Mouse (Mus musculus): ENCODE data around the gene Olfr126. TPM values are rescaled to one million over a fixed set of nuclear protein-coding genes. Genes with fewer than 3 reads are reported as not detected.

The Olfr126 gene
- not detected for polyA plus RNA-seq (2014; fragmentation: Illumina TruSeq; extraction: RNeasy Lipid Tissue Mini Kit (QIAGEN cat#74804); ENCODE audit: low replicate concordance)

DNA sequence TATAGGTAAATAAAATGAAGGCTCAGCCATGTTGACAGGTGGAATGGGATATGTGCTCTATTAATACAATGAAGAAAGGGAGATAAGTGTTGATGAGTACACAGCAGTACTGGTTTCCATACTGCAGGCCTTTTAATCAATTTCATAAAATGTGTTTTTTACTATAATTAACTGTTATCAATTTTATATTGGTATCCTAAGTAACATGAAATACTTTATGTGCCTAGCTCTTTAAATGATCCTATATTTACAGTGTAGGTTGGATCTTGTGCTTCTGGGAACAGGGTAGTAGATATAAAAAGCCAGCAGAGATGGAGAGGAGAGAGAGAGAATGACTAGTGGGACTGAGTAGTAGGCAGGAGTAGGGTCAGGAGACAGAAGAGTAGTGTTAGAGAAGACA is at the start of gene Olfr126:
Gene Olfr126 (plus strand): TSS at position 301 of the 400 bp plus-strand sequence.

GRCm38 (mm10) chr17:37799588-37799987 is 47.7 kb upstream of the Olfr126 start, which contains the start of gene Olfr124:
Olfr124 (plus strand) TSS chr17:37799888.

DNA sequence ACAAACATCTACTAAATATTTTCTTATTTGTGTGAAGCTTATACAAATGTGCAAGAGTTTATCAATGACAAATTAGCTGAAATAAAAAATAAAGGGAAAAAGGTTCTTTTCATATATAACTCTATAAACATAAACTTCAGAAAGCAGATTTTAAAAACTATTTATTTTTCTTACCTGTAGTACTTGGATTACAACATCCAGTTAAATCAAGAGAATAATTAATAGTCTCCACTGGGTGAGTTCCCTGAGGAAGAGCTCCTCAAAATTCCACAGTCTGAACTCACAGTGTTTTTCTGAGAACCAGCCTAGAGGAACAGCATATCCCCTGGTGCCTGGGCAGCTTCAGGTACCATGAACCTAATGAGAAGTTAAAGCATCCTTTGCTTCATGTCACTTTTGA is 14.6 kb upstream of the Olfr126 start, which contains the start of gene Olfr125:
Gene Olfr125 (plus strand): TSS at position 301 of the 400 bp plus-strand sequence.

GRCm38 (mm10) chr17:37900137-37900536 is 52.9 kb downstream of the Olfr126 start, which contains the start of gene Olfr127:
Olfr127 (plus strand) TSS chr17:37900437.

Other genes with a start within 250 kb of the Olfr126 start
- gene Olfr115, start 220.4 kb upstream of the Olfr126 start, polyA plus RNA-seq (2014; fragmentation: Illumina TruSeq; extraction: RNeasy Lipid Tissue Mini Kit (QIAGEN cat#74804); ENCODE audit: low replicate concordance): not detected
- gene Olfr116, start 220.3 kb upstream of the Olfr126 start, polyA plus RNA-seq (2014; fragmentation: Illumina TruSeq; extraction: RNeasy Lipid Tissue Mini Kit (QIAGEN cat#74804); ENCODE audit: low replicate concordance): not detected
- not detected for gene Olfr117, start 183.7 kb upstream of the Olfr126 start, polyA plus RNA-seq (2014; fragmentation: Illumina TruSeq; extraction: RNeasy Lipid Tissue Mini Kit (QIAGEN cat#74804); ENCODE audit: low replicate concordance)
- gene Olfr118, start 180.5 kb upstream of the Olfr126 start, polyA plus RNA-seq (2014; fragmentation: Illumina TruSeq; extraction: RNeasy Lipid Tissue Mini Kit (QIAGEN cat#74804); ENCODE audit: low replicate concordance): not detected
- gene Olfr119, start 150.9 kb upstream of the Olfr126 start, polyA plus RNA-seq (2014; fragmentation: Illumina TruSeq; extraction: RNeasy Lipid Tissue Mini Kit (QIAGEN cat#74804); ENCODE audit: low replicate concordance): not detected
- not detected for gene Olfr120, start 125.7 kb upstream of the Olfr126 start, polyA plus RNA-seq (2014; fragmentation: Illumina TruSeq; extraction: RNeasy Lipid Tissue Mini Kit (QIAGEN cat#74804); ENCODE audit: low replicate concordance)
- not detected for gene Olfr121, start 98.6 kb upstream of the Olfr126 start, polyA plus RNA-seq (2014; fragmentation: Illumina TruSeq; extraction: RNeasy Lipid Tissue Mini Kit (QIAGEN cat#74804); ENCODE audit: low replicate concordance)
- gene Olfr122, start 78.9 kb upstream of the Olfr126 start, polyA plus RNA-seq (2014; fragmentation: Illumina TruSeq; extraction: RNeasy Lipid Tissue Mini Kit (QIAGEN cat#74804); ENCODE audit: low replicate concordance): not detected
- not detected for gene Olfr123, start 54.0 kb upstream of the Olfr126 start, polyA plus RNA-seq (2014; fragmentation: Illumina TruSeq; extraction: RNeasy Lipid Tissue Mini Kit (QIAGEN cat#74804); ENCODE audit: low replicate concordance)
- gene Olfr124, start 47.6 kb upstream of the Olfr126 start, polyA plus RNA-seq (2014; fragmentation: Illumina TruSeq; extraction: RNeasy Lipid Tissue Mini Kit (QIAGEN cat#74804); ENCODE audit: low replicate concordance): not detected
- gene Olfr125, start 14.5 kb upstream of the Olfr126 start, polyA plus RNA-seq (2014; fragmentation: Illumina TruSeq; extraction: RNeasy Lipid Tissue Mini Kit (QIAGEN cat#74804); ENCODE audit: low replicate concordance): not detected
- not detected for gene Olfr127, start 53.0 kb downstream of the Olfr126 start, polyA plus RNA-seq (2014; fragmentation: Illumina TruSeq; extraction: RNeasy Lipid Tissue Mini Kit (QIAGEN cat#74804); ENCODE audit: low replicate concordance)
- not detected for gene Olfr128, start 73.1 kb downstream of the Olfr126 start, polyA plus RNA-seq (2014; fragmentation: Illumina TruSeq; extraction: RNeasy Lipid Tissue Mini Kit (QIAGEN cat#74804); ENCODE audit: low replicate concordance)
- not detected for gene Olfr761, start 105.6 kb downstream of the Olfr126 start, polyA plus RNA-seq (2014; fragmentation: Illumina TruSeq; extraction: RNeasy Lipid Tissue Mini Kit (QIAGEN cat#74804); ENCODE audit: low replicate concordance)
- not detected for gene Olfr129, start 212.6 kb downstream of the Olfr126 start, polyA plus RNA-seq (2014; fragmentation: Illumina TruSeq; extraction: RNeasy Lipid Tissue Mini Kit (QIAGEN cat#74804); ENCODE audit: low replicate concordance)
- gene Olfr130, start 216.4 kb downstream of the Olfr126 start, polyA plus RNA-seq (2014; fragmentation: Illumina TruSeq; extraction: RNeasy Lipid Tissue Mini Kit (QIAGEN cat#74804); ENCODE audit: low replicate concordance): not detected
- not detected for gene Olfr131, start 241.2 kb downstream of the Olfr126 start, polyA plus RNA-seq (2014; fragmentation: Illumina TruSeq; extraction: RNeasy Lipid Tissue Mini Kit (QIAGEN cat#74804); ENCODE audit: low replicate concordance)

All from small intestine, adult 10 weeks (tissue).